Mouse (Mus musculus): Measurements from ENCODE around the gene Trcg1. TPM values are rescaled to one million over a fixed set of nuclear protein-coding genes. Genes with fewer than 3 reads are reported as not detected.
A peak's percentile ranks its signal among the peaks of the same experiment; 100 is the strongest.
"Not testable (repeated sequence)": the region's sequence is repeated elsewhere in the genome, so short reads cannot be mapped to it uniquely, and the experiment has no call there.

The Trcg1 gene
- not detected in 2 replicates for polyA plus RNA-seq (2015; fragmentation: Nextera tagmentation; extraction: Ambion mirVana)

DNA sequence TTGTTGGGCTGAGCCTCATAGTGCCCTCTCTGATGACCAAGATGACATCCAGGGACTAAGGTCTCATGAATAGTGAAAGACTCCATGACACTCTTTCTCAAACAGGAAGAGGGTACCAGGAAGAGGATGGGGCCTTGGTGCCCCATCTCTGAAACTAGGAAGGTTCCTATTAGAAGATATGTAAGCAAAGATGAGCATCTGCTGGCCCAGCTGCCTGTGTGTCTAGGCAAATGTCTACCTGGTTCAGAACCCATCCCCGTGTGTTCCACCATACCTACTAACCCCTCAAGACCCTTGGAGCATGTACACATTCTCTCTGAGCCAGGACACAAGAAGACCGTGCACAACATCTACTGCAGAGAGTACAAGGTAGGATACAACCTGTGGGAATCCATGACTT, at the start of gene Trcg1:
Gene Trcg1 (plus strand): TSS at position 301 of the 400 bp plus-strand sequence.
- Histone ChIP-seq H3K9ac (ENCODE audit: low read depth, low read length) (no peak within 1 kb of the TSS), H3K4me3 (ENCODE audit: low read length) (no peak within 1 kb of the TSS), H3K9me3 (ENCODE audit: control insufficient read depth, low read length) (no peaks in the 10 kb centered on the region), H3K27me3 (replicated peaks; ENCODE audit: control insufficient read depth, insufficient read depth, low read length) (no peaks in the 10 kb centered on the region), H3K27ac (ENCODE audit: low read length) (no peak within 1 kb of the TSS), H3K4me1 (ENCODE audit: control insufficient read depth, insufficient read depth, low read length) (no peaks in the 10 kb centered on the region), H3K4me2 (ENCODE audit: low read depth, low read length) (no peak within 1 kb of the TSS), H3K36me3 (ENCODE audit: control insufficient read depth, insufficient read depth, low read length) (no peaks in the 10 kb centered on the region)
- 88% methylated on average over 2 of the region's 2 CpGs for WGBS
- no peak for ATAC-seq

DNA sequence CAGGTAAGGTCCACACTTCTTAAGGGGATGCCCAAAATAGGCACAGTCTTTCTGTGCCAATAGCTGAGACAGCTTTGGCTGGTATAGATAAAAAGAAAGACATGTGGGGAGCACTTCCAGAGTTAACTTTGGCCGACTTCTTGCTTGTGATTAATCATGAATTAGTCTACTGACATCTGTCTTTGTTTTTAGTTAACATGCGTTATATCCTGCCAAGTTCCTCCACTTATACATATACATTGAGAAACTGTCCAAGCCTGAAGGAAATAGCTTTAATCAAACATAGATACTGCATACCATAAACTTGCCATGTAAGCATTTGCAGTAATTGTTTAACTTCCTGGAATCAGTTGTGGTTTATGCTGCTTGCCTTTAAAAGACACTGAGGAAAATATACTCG, 39.6 kb upstream of the Trcg1 start:
- no peak overlapping the region for H3K4me3 ChIP-seq (ENCODE audit: low read length)
- ATAC-seq = no peak
- H3K27ac ChIP-seq (ENCODE audit: low read length) = no peak overlapping the region
- no peaks in the 10 kb centered on the region for H3K27me3 ChIP-seq (replicated peaks; ENCODE audit: control insufficient read depth, insufficient read depth, low read length)
- H3K36me3 ChIP-seq (ENCODE audit: control insufficient read depth, insufficient read depth, low read length) = no peaks in the 10 kb centered on the region
- no peaks in the 10 kb centered on the region for H3K9me3 ChIP-seq (ENCODE audit: control insufficient read depth, low read length)
- H3K9ac ChIP-seq (ENCODE audit: low read depth, low read length) = no peak overlapping the region
- WGBS = 56% methylated on average over 3 of the region's 3 CpGs
- no peaks in the 10 kb centered on the region for H3K4me1 ChIP-seq (ENCODE audit: control insufficient read depth, insufficient read depth, low read length)
- no peak overlapping the region for H3K4me2 ChIP-seq (ENCODE audit: low read depth, low read length)

DNA sequence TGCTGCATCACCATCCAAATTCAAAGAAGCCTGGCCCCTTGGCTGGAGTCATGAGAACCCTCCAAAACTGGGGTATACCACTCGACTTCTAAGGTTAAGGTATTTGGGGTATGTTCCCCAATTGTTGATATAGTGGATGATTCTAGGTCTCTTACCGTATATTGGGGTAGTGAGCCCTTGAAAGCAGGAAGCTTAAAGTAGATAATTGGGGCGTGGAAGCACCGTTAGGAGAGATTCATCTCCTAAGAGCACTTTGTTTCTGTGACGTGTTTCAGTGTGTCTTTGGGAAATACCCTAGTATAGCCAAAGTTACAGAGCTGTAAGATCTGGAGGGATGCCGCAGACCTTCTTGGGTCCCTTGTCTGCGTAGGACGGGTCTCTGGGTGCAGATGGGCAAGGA, 38.9 kb upstream of the Trcg1 start:
- Histone ChIP-seq H3K4me1 (ENCODE audit: control insufficient read depth, insufficient read depth, low read length) (no peaks in the 10 kb centered on the region), H3K9ac (ENCODE audit: low read depth, low read length) (no peak overlapping the region), H3K36me3 (ENCODE audit: control insufficient read depth, insufficient read depth, low read length) (no peaks in the 10 kb centered on the region), H3K4me2 (ENCODE audit: low read depth, low read length) (no peak overlapping the region), H3K9me3 (ENCODE audit: control insufficient read depth, low read length) (no peaks in the 10 kb centered on the region), H3K27ac (ENCODE audit: low read length) (no peak overlapping the region), H3K4me3 (ENCODE audit: low read length) (no peak overlapping the region), H3K27me3 (replicated peaks; ENCODE audit: control insufficient read depth, insufficient read depth, low read length) (no peaks in the 10 kb centered on the region)
- ATAC-seq = no peak
- 73% methylated on average over 8 of the region's 8 CpGs for WGBS

DNA sequence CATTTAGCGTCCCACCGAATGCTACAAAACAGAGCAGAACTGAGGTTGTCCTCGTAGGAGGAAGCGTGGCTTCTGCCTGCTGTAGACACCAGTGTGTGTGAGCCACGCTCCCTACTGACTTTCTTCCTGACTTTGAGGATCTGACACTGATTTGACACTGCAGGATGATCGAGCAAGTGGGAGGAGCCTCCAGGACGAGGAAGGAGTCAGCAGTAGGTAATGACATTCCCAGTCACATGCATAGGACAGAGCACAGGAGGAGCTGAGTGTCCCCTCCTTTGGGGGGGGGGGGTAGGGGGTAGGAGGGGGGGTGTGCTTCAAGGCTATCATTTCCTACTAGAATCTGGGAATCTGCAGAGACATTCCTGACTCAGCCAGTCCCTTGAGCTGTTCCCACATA, 33.4 kb upstream of the Trcg1 start:
- Histone ChIP-seq H3K4me3 (ENCODE audit: low read length) (no peak overlapping the region), H3K4me1 (ENCODE audit: control insufficient read depth, insufficient read depth, low read length) (no peaks in the 10 kb centered on the region), H3K36me3 (ENCODE audit: control insufficient read depth, insufficient read depth, low read length) (no peaks in the 10 kb centered on the region), H3K27ac (ENCODE audit: low read length) (no peak overlapping the region), H3K4me2 (ENCODE audit: low read depth, low read length) (no peak overlapping the region), H3K9me3 (ENCODE audit: control insufficient read depth, low read length) (no peaks in the 10 kb centered on the region), H3K9ac (ENCODE audit: low read depth, low read length) (no peak overlapping the region), H3K27me3 (replicated peaks; ENCODE audit: control insufficient read depth, insufficient read depth, low read length) (no peaks in the 10 kb centered on the region)
- no peak for ATAC-seq
- WGBS = 83% methylated on average over 7 of the region's 7 CpGs

DNA sequence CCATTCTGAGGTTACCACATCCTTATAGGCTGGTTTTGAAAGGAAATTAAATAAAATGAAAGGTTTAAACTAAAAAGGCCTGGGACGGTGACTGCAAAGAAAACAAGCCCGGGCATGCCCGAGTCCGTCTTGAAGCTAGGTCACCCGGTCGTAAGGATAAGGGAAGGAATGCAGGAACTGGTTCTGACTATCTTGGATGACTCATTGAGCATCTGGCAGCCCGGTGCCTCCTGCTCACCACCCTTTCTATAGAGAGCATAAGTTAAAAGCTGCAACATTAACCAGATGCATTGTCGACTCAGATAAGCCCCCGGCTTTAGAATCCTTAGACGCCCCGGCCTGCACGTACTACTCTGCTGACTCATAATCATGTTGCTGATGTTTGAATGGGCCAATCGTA, 32.8 kb upstream of the Trcg1 start:
- ATAC-seq; H3K9me3 ChIP-seq (ENCODE audit: control insufficient read depth, low read length); H3K4me3 ChIP-seq (ENCODE audit: low read length); H3K4me1 ChIP-seq (ENCODE audit: control insufficient read depth, insufficient read depth, low read length); H3K9ac ChIP-seq (ENCODE audit: low read depth, low read length); H3K27me3 ChIP-seq (replicated peaks; ENCODE audit: control insufficient read depth, insufficient read depth, low read length); H3K4me2 ChIP-seq (ENCODE audit: low read depth, low read length); H3K36me3 ChIP-seq (ENCODE audit: control insufficient read depth, insufficient read depth, low read length); H3K27ac ChIP-seq (ENCODE audit: low read length): not testable (repeated sequence)
- 78% methylated on average over 13 of the region's 13 CpGs for WGBS

DNA sequence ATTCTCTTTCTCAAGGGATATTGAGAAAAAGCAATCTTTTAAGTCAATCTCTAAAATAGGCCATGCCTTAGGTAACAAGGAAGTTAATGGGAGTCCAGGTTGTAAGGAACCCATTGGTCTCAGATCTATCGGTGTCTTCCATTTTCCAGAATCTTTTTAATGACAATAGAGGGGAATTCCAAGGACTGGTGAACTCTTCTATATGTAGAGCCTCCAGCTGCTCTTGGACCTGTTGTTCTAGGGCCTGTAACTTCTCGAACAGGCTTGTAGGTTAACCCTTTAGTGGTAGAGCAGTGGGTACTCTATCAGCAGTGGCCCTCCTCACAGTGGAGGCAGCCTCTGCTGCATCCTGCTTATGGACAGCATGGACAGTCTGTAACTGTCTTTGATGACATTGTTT, 29.5 kb upstream of the Trcg1 start:
- H3K27me3 ChIP-seq (replicated peaks; ENCODE audit: control insufficient read depth, insufficient read depth, low read length) = no peaks in the 10 kb centered on the region
- H3K27ac ChIP-seq (ENCODE audit: low read length) = no peak overlapping the region
- H3K9ac ChIP-seq (ENCODE audit: low read depth, low read length) = no peak overlapping the region
- no peak for ATAC-seq
- H3K4me3 ChIP-seq (ENCODE audit: low read length) = no peak overlapping the region
- H3K4me1 ChIP-seq (ENCODE audit: control insufficient read depth, insufficient read depth, low read length) = no peaks in the 10 kb centered on the region
- no peaks in the 10 kb centered on the region for H3K36me3 ChIP-seq (ENCODE audit: control insufficient read depth, insufficient read depth, low read length)
- H3K4me2 ChIP-seq (ENCODE audit: low read depth, low read length) = no peak overlapping the region
- H3K9me3 ChIP-seq (ENCODE audit: control insufficient read depth, low read length) = no peaks in the 10 kb centered on the region
- WGBS = 66% methylated on average over 2 of the region's 2 CpGs

DNA sequence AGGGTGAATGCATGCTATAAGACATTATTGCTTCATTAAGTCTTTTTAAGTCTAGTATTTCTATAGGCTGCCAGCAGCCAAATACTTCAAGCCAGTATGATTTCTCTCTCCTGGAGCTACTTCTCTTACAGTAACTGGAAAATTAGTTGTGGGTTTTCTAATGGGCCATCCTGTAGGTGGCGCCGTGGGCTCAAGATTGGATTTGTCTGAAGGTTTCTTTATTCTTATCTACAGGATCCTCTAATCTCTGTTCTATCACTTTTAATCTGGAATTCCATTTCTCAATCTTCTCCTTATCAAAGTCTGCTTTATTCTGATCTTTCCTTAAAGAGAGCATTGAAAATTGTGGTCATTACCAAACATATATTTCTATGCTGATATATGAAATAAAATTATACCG, 27.0 kb upstream of the Trcg1 start:
- H3K36me3 ChIP-seq (ENCODE audit: control insufficient read depth, insufficient read depth, low read length) = no peaks in the 10 kb centered on the region
- H3K4me3 ChIP-seq (ENCODE audit: low read length) = no peak overlapping the region
- 36% methylated on average over 3 of the region's 3 CpGs for WGBS
- H3K4me1 ChIP-seq (ENCODE audit: control insufficient read depth, insufficient read depth, low read length) = no peaks in the 10 kb centered on the region
- no peaks in the 10 kb centered on the region for H3K27me3 ChIP-seq (replicated peaks; ENCODE audit: control insufficient read depth, insufficient read depth, low read length)
- no peak for ATAC-seq
- H3K9ac ChIP-seq (ENCODE audit: low read depth, low read length) = no peak overlapping the region
- H3K4me2 ChIP-seq (ENCODE audit: low read depth, low read length) = no peak overlapping the region
- H3K27ac ChIP-seq (ENCODE audit: low read length) = no peak overlapping the region
- H3K9me3 ChIP-seq (ENCODE audit: control insufficient read depth, low read length) = no peaks in the 10 kb centered on the region

DNA sequence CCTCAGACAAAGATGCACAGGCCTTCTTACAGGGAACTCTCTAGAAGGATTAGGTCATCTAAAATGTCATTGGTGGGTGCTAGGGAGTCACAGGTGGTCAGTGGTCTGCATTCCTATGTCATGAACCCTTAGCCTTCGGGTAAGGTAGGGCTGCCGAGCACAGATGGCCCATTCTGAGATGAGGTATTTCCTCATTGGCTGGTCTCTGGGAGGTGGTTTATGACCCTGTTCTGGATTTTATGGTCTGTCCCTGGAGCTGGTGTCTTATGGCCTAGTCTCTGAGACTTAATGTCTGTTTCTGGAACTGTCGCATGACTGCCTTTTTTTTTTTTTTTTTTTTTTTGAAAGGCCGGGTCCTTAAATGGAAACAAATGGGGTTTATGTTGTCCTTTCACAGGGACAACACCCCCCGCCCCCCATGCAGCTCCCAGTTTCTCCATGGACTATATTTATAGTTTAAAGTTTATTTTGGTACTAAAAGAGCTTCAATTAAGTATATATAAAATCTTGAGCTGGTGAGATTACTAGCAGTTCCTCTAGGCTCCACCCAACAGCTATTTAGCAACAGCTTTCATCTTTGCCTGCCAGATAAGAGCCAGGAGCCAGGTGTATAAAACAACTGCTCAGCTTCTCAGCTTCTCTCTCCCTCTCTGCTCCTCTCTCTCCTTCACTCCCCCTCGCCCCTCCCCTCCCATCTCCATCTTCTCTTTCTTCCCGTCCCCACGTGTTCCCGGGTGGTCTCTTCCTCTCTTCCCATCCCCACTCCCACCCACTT, 23.7 kb upstream of the Trcg1 start:
- H3K27ac ChIP-seq (ENCODE audit: low read length) = peak overlapping the region; percentile 8
- H3K27me3 ChIP-seq (replicated peaks; ENCODE audit: control insufficient read depth, insufficient read depth, low read length) = no peaks in the 10 kb centered on the region
- no peak overlapping the region for H3K4me2 ChIP-seq (ENCODE audit: low read depth, low read length)
- H3K36me3 ChIP-seq (ENCODE audit: control insufficient read depth, insufficient read depth, low read length) = no peaks in the 10 kb centered on the region
- peak; percentile 89 for ATAC-seq
- no peaks in the 10 kb centered on the region for H3K4me1 ChIP-seq (ENCODE audit: control insufficient read depth, insufficient read depth, low read length)
- WGBS = 28% methylated on average over 9 of the region's 9 CpGs
- H3K9ac ChIP-seq (ENCODE audit: low read depth, low read length) = no peak overlapping the region
- no peak overlapping the region for H3K4me3 ChIP-seq (ENCODE audit: low read length)
- no peaks in the 10 kb centered on the region for H3K9me3 ChIP-seq (ENCODE audit: control insufficient read depth, low read length)

DNA sequence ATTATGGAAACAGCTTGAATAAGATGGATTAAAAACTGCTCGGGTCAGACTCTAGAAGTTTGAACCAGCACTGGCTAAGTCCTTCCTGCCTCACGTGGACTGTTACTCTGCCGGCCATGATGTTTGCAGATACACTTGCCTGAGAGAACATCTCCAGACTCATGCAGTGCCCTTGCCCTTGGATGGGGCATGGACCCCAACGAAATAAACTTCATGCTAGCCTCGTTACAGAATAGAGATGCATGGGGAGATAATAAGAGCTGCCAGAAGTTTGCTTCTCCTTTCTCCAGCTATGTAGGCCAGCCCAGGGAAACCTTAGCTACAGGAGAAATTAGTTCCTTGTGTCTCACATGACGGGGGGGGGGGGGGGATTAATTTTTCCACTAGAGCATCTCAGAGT, 21.9 kb upstream of the Trcg1 start:
- 84% methylated on average over 6 of the region's 6 CpGs for WGBS
- H3K4me1 ChIP-seq (ENCODE audit: control insufficient read depth, insufficient read depth, low read length) = no peaks in the 10 kb centered on the region
- no peaks in the 10 kb centered on the region for H3K9me3 ChIP-seq (ENCODE audit: control insufficient read depth, low read length)
- no peak overlapping the region for H3K4me2 ChIP-seq (ENCODE audit: low read depth, low read length)
- no peak overlapping the region for H3K9ac ChIP-seq (ENCODE audit: low read depth, low read length)
- H3K27me3 ChIP-seq (replicated peaks; ENCODE audit: control insufficient read depth, insufficient read depth, low read length) = no peaks in the 10 kb centered on the region
- no peak for ATAC-seq
- H3K27ac ChIP-seq (ENCODE audit: low read length) = no peak overlapping the region
- H3K4me3 ChIP-seq (ENCODE audit: low read length) = no peak overlapping the region
- H3K36me3 ChIP-seq (ENCODE audit: control insufficient read depth, insufficient read depth, low read length) = no peaks in the 10 kb centered on the region

DNA sequence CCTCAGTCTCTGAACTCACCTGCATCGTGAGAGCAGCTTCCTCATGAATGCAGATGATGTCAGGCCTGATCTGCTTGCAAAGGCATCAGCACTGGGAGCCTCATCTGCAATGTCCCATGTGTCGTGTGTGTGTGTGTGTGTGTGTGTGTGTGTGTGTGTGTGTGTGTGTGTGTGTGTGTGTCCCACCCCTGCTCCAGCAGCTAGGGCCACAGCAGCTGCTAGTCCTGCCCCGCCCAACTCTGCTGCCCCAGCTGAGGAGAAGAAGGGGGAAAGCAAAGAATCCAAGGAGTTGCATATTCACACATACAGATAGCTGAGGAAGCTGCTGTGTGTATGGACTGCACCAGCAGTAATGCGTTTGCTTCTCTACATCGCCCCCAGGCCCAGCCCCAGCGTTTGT, 19.1 kb upstream of the Trcg1 start:
- H3K4me2 ChIP-seq (ENCODE audit: low read depth, low read length) = no peak overlapping the region
- no peaks in the 10 kb centered on the region for H3K36me3 ChIP-seq (ENCODE audit: control insufficient read depth, insufficient read depth, low read length)
- 77% methylated on average over 6 of the region's 6 CpGs for WGBS
- H3K27me3 ChIP-seq (replicated peaks; ENCODE audit: control insufficient read depth, insufficient read depth, low read length) = no peaks in the 10 kb centered on the region
- no peaks in the 10 kb centered on the region for H3K9me3 ChIP-seq (ENCODE audit: control insufficient read depth, low read length)
- no peaks in the 10 kb centered on the region for H3K4me1 ChIP-seq (ENCODE audit: control insufficient read depth, insufficient read depth, low read length)
- H3K4me3 ChIP-seq (ENCODE audit: low read length) = no peak overlapping the region
- ATAC-seq = no peak
- no peak overlapping the region for H3K9ac ChIP-seq (ENCODE audit: low read depth, low read length)
- no peak overlapping the region for H3K27ac ChIP-seq (ENCODE audit: low read length)

All from intestine, embryonic 16.5 days (tissue).